Mouse (Mus musculus): ENCODE measurements around the gene Hist2h3c2.
"Not testable (repeated sequence)": the region's sequence is repeated elsewhere in the genome, so short reads cannot be mapped to it uniquely, and the experiment has no call there.

- peak; percentile 81 for TF ChIP-seq CTCF (IDR thresholded peaks at IDR 0.05; ENCODE audit: low read depth, low read length)
- TF ChIP-seq EP300 (IDR thresholded peaks at IDR 0.05; ENCODE audit: insufficient read depth, low read depth, low read length); POLR2A (IDR thresholded peaks at IDR 0.05; ENCODE audit: insufficient read depth, low read length): not testable (repeated sequence)
These were observed 48.4 kb upstream of the Hist2h3c2 start for GRCm38 (mm10) chr3:96287334-96287733.

All from ES-Bruce4 (cell line).